Mouse (Mus musculus) lung, postnatal 10 days (tissue): ENCODE data around the gene Ccdc85c.

Experiments
- DNase-seq: peaks from one replicate; pipeline ENCODE4 v3.0.0; 2021

The Ccdc85c gene

GRCm38 (mm10) chr12:108267653-108268052 is 7.6 kb downstream of the Ccdc85c start:
- peak; percentile 56 for DNase-seq

- peak; percentile 67 for DNase-seq
These were observed 9.2 kb downstream of the Ccdc85c start for GRCm38 (mm10) chr12:108265831-108266619.

- no peak for DNase-seq
These were observed 10.3 kb downstream of the Ccdc85c start for GRCm38 (mm10) chr12:108264918-108265317.

GRCm38 (mm10) chr12:108260950-108261349 is 14.3 kb downstream of the Ccdc85c start:
- no peak for DNase-seq

- DNase-seq, result no peak
These were observed 15.7 kb downstream of the Ccdc85c start for GRCm38 (mm10) chr12:108259322-108260049.

- DNase-seq, result no peak
These were observed 18.5 kb downstream of the Ccdc85c start for GRCm38 (mm10) chr12:108256734-108257133.

GRCm38 (mm10) chr12:108255960-108256359 is 19.3 kb downstream of the Ccdc85c start:
- DNase-seq, result no peak

- peak; percentile 68 for DNase-seq
These were observed 19.7 kb downstream of the Ccdc85c start for GRCm38 (mm10) chr12:108255511-108255919.

GRCm38 (mm10) chr12:108253042-108253441 is 22.2 kb downstream of the Ccdc85c start:
- DNase-seq, result no peak

- no peak for DNase-seq
These were observed 23.2 kb downstream of the Ccdc85c start for GRCm38 (mm10) chr12:108251825-108252542.

- DNase-seq, result no peak
These were observed 24.0 kb downstream of the Ccdc85c start for GRCm38 (mm10) chr12:108251034-108251792.

- DNase-seq, result peak; percentile 90
These were observed 25.7 kb downstream of the Ccdc85c start for GRCm38 (mm10) chr12:108249522-108249921.

GRCm38 (mm10) chr12:108249019-108249418 is 26.2 kb downstream of the Ccdc85c start:
- DNase-seq, result no peak

- DNase-seq, result no peak
These were observed 28.3 kb downstream of the Ccdc85c start for GRCm38 (mm10) chr12:108246759-108247500.

GRCm38 (mm10) chr12:108245579-108245978 is 29.6 kb downstream of the Ccdc85c start:
- no peak for DNase-seq

- peak; percentile 89 for DNase-seq
These were observed 30.4 kb downstream of the Ccdc85c start for GRCm38 (mm10) chr12:108244778-108245177.

- no peak for DNase-seq
These were observed 32.9 kb downstream of the Ccdc85c start for GRCm38 (mm10) chr12:108242243-108242745.

GRCm38 (mm10) chr12:108241626-108242025 is 33.6 kb downstream of the Ccdc85c start:
- no peak for DNase-seq

- no peak for DNase-seq
These were observed 34.2 kb downstream of the Ccdc85c start for GRCm38 (mm10) chr12:108240953-108241588.

GRCm38 (mm10) chr12:108240401-108240890 is 34.8 kb downstream of the Ccdc85c start:
- DNase-seq, result no peak

GRCm38 (mm10) chr12:108239441-108239840 is 35.8 kb downstream of the Ccdc85c start:
- DNase-seq, result peak; percentile 83
